Mouse (Mus musculus): ENCODE results near the gene Hcn2. TPM values are rescaled to one million over a fixed set of nuclear protein-coding genes. Genes with fewer than 3 reads are reported as not detected.

The Hcn2 gene
- total RNA-seq, 4 experiments from 2014 or later: 8.1 to 10.9 (median 10.3) TPM

DNA sequence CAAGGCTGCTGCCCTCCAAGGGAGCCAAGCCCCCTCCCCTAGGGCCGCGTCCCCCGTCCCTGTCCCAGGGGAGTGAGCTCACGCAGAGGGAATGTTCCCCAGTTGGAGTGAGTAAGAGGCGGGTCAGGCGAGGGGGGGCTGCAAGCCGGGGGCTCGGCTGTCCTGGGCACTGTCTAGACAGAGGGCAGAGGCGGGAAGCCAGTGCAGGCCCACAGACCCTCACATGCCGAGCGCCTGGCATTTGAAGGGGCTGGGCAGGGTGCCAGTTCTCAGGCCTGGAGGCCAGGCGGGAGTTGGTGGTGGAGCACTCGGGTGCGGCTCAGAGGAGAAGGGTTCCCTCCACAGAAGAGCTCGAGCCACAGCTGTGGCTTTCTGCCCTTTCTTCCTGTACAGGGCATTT is 61.6 kb downstream of the Hcn2 start:
- no peak for DNase-seq

DNA sequence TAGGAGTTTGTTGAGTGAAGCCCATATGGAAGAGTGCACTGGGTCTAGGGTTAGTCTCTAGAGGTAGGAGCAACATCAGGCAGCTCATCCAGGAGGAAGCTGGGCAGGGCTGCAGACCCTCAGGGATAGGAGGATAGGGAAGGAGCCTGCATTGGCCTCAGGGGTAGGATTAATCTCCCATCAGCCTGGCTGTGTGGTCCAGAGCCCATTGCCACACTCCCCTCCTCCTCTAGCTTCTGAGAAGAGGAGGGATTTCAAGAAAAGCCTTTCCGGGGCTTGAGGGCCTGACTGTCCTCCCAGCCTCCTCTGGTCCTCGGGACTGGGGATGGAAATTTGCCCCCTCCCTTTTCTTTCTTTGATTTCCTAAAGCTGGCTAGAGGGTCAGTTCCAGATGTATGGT is 62.8 kb downstream of the Hcn2 start:
- DNase-seq: no peak

DNA sequence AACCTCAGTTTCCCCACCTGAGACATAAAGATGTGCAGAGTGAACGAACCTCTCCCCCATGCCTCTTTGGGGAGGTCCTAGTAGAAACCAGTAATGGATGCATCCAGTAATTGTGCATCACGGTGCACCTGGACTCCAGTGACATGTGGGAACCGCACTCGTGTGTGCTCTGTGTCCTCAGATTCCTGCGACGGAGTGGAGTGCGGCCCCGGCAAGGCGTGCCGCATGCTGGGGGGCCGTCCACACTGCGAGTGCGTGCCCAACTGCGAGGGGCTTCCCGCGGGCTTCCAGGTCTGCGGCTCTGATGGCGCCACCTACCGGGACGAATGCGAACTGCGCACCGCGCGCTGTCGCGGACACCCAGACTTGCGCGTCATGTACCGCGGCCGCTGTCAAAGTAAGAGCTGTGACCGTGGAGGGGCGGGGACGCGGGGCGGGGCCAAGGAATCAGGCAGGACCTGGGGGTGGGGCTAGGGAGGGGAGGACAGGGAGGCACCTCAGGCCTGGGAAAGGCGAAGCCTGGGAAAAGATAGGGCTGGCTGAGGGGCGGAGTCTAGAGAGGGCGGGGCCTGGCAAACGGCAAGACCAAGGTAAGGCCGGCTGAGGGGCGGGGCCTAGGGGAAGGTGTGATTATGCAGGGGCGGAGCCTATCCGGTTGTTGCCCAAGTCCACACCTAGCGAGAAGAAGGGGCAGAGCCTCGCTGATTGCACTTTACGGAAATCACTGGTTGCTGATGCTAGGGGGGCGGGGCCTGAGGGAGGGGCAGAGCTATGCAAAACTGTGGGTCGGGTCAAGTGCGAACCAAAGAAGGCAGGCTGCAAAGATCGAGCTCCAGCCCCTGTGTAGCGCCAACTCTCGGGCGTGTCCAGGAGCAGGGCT is 63.6 kb downstream of the Hcn2 start:
- DNase-seq: peak; percentile 97

DNA sequence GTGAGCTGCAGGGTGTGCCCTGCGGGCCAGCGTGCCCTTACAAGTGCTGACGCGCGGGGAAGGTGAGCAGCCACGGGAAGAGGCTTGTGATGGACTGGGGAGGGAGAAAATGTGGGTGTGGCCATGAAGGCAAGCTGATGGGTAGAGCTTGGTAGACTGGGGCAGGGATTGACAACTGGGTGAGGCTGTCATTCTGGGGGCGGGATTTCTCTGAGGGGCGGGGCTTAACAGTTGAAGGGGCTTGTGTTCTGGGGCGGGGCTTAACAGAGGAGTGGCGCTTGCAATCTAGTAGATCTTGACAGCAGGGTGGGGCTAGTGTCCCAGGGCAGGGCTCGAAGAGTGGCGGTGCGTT is 64.2 kb downstream of the Hcn2 start:
- DNase-seq: no peak

DNA sequence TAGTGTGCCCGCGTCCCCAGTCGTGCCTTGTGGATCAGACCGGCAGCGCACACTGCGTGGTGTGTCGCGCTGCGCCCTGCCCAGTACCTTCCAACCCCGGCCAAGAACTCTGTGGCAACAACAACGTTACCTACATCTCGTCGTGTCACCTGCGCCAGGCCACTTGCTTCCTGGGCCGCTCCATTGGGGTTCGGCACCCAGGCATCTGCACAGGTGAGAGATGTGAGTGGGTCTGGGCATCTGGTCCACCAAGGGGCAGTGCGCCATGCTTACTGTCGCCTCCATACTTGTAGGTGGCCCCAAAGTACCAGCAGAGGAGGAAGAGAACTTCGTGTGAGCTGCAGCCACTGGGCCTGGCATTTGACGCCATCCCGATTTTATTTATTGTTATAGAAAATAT is 64.7 kb downstream of the Hcn2 start:
- no peak for DNase-seq

DNA sequence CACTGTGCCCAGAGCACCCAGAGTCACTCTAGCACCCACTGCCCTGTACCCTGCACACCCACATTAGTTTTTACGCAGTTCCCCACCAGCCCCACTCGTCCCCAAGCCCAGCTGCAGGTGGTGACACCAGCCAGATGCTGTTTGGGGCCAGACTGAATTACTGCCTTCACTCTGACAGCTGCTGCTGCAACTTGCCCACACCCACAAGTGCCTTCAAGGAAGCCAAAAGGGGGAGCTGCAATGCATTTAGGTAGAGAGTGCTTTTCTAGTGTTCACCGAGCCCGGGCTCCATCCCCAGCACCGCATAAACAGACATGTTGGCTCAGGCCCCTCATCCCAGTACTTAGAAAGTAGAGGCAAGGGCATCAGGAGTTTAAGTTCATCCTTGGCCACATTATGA is 65.5 kb downstream of the Hcn2 start:
- DNase-seq: no peak

DNA sequence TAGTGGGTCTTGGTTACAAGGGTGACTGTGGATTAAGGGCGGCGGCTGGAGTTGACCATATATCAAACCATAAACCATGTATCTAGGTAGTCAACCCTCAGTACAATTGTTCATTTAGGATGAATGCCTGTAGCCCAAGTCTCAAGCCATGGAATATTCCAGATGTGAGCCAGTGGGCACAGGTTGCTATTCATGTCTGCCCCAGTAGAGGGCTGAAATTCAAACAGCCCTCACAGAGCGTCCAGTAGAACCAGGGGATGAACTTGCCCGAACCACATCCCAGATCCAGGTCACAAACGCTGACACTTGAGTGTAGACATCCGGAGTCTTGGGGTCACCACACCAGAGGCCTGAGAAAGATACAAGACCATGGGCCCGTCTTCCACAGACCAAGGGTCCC is 66.6 kb downstream of the Hcn2 start:
- no peak for DNase-seq

DNA sequence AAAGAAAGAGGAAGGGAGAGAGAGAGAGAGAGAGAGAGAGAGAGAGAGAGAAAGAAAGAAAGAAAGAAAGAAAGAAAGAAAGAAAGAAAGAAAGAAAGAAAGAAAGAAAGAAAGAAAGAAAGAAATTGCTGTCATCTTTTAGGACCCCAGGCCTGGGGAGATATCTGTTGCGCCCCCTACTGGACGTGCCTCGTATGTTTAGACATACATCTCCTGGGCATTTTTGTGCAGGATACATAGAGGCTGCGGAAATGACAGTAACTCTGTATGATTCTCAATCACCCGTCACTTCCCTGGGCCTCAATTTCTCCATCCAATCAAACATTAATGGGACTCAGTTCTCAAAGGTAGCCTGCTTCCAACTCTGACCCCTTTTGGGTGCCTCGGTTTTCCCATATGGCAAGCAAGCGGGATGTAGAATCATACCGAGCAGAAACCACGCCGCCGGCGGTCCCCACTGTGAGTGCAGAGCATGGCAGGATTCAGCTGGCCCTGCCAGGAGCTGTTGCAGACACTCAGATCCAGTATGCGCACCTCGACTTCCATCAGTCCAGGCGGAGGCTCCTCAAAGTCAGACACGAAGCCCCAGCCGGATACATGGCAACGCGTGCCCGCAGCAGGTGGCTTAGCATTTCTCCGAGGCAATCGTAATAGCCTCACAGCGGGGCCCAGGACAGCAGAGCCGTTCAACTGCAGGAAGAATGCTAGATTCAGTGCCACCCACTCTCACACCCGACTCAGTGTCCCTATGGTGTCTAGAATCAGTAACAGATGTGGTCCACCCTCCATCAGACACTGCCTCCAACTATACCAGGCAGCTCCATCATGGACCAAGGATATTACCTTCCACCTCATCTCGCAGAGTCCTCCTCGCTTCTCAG is 67.7 kb downstream of the Hcn2 start:
- DNase-seq: no peak

Other genes starting within 250 kb of the Hcn2 start
- gene Vmn2r83, start 247.9 kb upstream of the Hcn2 start, total RNA-seq (2022): not detected
- gene Plpp2, start 182.8 kb upstream of the Hcn2 start, total RNA-seq (2022): 10 to 100 TPM; 21.3 to 49.8 (median 30.1) TPM
- gene Mier2, start 161.4 kb upstream of the Hcn2 start, total RNA-seq (2022): 10 to 100 TPM; 24.2 to 49.8 (median 41.4) TPM
- not detected for gene Theg, start 129.3 kb upstream of the Hcn2 start, total RNA-seq (2022)
- gene C2cd4c, start 102.6 kb upstream of the Hcn2 start, total RNA-seq (2022): under 1 TPM; 0.12 to 0.31 (median 0.17) TPM
- gene Shc2, start 78.7 kb upstream of the Hcn2 start, total RNA-seq (2022): 10 to 100 TPM in 1 of 4 experiments, 1 to 10 TPM in 3; 3.6 to 11.4 (median 6.0) TPM
- gene Odf3l2, start 70.9 kb upstream of the Hcn2 start, total RNA-seq (2022): not detected
- not detected for gene Madcam1, start 52.1 kb upstream of the Hcn2 start, total RNA-seq (2022)
- 10 to 100 TPM; 37.8 to 41.6 (median 39.3) TPM for gene Tpgs1, start 47.3 kb upstream of the Hcn2 start, total RNA-seq (2022)
- 10 to 100 TPM; 50.9 to 77.7 (median 69.2) TPM for gene Cdc34, start 34.4 kb upstream of the Hcn2 start, total RNA-seq (2022)
- gene Gzmm, start 27.6 kb upstream of the Hcn2 start, total RNA-seq (2022): 1 to 10 TPM; 1.2 to 2.2 (median 1.7) TPM
- gene Bsg, start 12.1 kb upstream of the Hcn2 start, total RNA-seq (2022): 100 to 1,000 TPM; 578 to 598 (median 581) TPM
- 10 to 100 TPM; 58.5 to 79.0 (median 70.8) TPM for gene Polrmt, start 29.9 kb downstream of the Hcn2 start, total RNA-seq (2022)
- gene Fgf22, start 38.4 kb downstream of the Hcn2 start, total RNA-seq (2022): 1 to 10 TPM in 2 of 4 experiments, under 1 TPM in 1, not detected in 1; 0.38 to 1.2 (median 1.1) TPM
- gene Rnf126, start 50.3 kb downstream of the Hcn2 start, total RNA-seq (2022): 10 to 100 TPM; 45.2 to 61.9 (median 50.8) TPM
- gene Fstl3, start 60.6 kb downstream of the Hcn2 start, total RNA-seq (2022): 10 to 100 TPM in 2 of 4 experiments, 1 to 10 TPM in 2; 8.8 to 55.0 (median 26.2) TPM
- under 1 TPM in 2 of 4 experiments, not detected in 2; 0.13 to 0.38 TPM for gene Prss57, start 74.3 kb downstream of the Hcn2 start, total RNA-seq (2022)
- gene Palm, start 76.9 kb downstream of the Hcn2 start, total RNA-seq (2022): 100 to 1,000 TPM in 2 of 4 experiments, 10 to 100 TPM in 2; 72.7 to 123 (median 96.1) TPM
- gene Misp, start 104.4 kb downstream of the Hcn2 start, total RNA-seq (2022): under 1 TPM; 0.64 to 0.95 (median 0.70) TPM
- 100 to 1,000 TPM; 249 to 275 (median 255) TPM for gene Ptbp1, start 137.8 kb downstream of the Hcn2 start, total RNA-seq (2022)
- gene Prtn3, start 157.8 kb downstream of the Hcn2 start, total RNA-seq (2022): under 1 TPM in 1 of 4 experiments, not detected in 3; 0.35 TPM
- 1 to 10 TPM; 1.7 to 4.3 (median 3.0) TPM for gene Plppr3, start 158.0 kb downstream of the Hcn2 start, total RNA-seq (2022)
- gene Elane, start 169.6 kb downstream of the Hcn2 start, total RNA-seq (2022): not detected
- 1,000 to 10,000 TPM in 2 of 4 experiments, 100 to 1,000 TPM in 2; 123 to 1,857 (median 821) TPM for gene Cfd, start 174.2 kb downstream of the Hcn2 start, total RNA-seq (2022)
- gene Med16, start 192.3 kb downstream of the Hcn2 start, total RNA-seq (2022): 10 to 100 TPM; 50.9 to 60.7 (median 57.8) TPM
- gene Gm26602, start 194.2 kb downstream of the Hcn2 start, total RNA-seq (2022): not detected
- gene Kiss1r, start 200.3 kb downstream of the Hcn2 start, total RNA-seq (2022): 1 to 10 TPM; 1.1 to 5.6 (median 4.0) TPM
- gene R3hdm4, start 204.6 kb downstream of the Hcn2 start, total RNA-seq (2022): 100 to 1,000 TPM in 3 of 4 experiments, 10 to 100 TPM in 1; 99.4 to 132 (median 112) TPM
- gene Arid3a, start 210.4 kb downstream of the Hcn2 start, total RNA-seq (2022): 1 to 10 TPM; 5.3 to 9.8 (median 7.5) TPM
- 10 to 100 TPM; 31.7 to 43.0 (median 36.6) TPM for gene Wdr18, start 243.5 kb downstream of the Hcn2 start, total RNA-seq (2022)